Mouse (Mus musculus) adrenal gland, adult 18-20 months (tissue): ENCODE measurements around the gene Kif2c. TPM values are rescaled to one million over a fixed set of nuclear protein-coding genes. Genes with fewer than 3 reads are reported as not detected.

ENCODE experiments used
- DNase-seq, 2 experiments: peaks; one replicate each; pipeline ENCODE4 v3.0.0; 2021 to 2022; ENCODE audit warnings: low spot score in 2 of 2
- total RNA-seq, 2 experiments: library from RNA; stranded (reverse); gene quantifications; 1 replicate in 1 of 2; 2 replicates in 1 of 2; pipeline ENCODE4 v1.2.3; 2021

The Kif2c gene
- total RNA-seq, 2 experiments from 2014 or later, result 0.51 to 0.56 TPM

DNA sequence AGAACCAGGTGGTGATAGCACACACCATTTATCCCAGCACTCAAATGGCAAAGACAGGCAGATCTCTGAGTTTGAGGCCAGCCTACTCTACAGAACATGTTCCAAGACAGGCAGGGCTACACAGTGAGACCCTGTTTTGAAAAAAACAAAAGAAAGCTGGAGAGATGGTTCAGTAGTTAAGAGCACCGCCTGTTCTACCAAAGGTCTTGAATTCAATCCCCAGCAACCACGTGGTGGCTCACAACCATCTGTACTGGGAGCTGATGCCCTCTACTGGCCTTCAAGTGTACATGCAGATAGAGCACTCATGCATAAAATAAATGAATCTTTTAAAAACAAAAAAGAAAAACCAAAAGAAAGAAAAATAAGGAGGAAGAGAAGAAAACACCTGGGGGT lies 43.2 kb downstream of the Kif2c start:
- DNase-seq, result no peak

DNA sequence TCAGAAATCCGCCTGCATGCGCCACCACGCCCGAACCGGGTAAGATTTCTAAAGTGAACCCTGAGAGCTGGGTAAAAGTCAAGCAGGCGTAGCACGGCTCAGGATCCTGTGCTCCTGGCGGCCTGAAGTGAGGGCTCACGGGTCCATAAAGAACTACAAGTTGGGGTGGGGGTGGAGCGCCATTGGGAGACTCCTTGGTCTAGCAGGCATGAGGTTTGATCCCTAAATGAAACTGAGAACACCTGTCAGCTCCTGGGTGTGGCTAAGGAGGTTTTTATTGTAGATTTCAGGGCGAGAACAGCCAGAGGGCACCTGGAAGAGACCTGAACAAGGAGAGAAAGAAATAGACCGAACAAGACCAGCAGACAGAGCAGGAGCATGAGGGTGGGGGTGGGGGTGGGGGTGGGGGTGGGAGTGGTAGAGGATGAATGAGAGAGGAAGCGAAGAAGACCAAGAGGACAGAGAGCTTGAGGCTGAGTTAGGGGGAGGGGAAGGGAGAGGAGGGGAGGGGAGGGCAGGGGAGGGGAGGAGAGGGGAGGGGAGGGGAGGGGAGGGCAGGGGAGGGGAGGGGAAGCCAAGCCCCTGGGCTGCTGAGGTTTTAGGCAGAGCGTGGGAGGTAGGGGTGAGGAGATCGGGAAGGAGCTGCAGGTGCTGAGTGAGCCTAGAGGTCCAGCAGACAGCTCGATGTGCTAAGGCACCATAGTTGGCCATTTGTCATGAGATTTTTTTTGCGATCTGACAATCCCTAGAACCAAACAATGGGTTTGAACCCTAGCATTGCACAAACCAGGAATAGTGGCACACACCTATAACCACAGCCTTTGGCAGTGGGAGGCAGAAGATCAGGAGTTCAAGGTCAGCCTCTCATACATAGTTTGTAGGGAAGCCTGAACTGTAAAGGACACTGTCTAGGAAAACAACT lies 43.9 kb downstream of the Kif2c start:
- DNase-seq, result no peak

DNA sequence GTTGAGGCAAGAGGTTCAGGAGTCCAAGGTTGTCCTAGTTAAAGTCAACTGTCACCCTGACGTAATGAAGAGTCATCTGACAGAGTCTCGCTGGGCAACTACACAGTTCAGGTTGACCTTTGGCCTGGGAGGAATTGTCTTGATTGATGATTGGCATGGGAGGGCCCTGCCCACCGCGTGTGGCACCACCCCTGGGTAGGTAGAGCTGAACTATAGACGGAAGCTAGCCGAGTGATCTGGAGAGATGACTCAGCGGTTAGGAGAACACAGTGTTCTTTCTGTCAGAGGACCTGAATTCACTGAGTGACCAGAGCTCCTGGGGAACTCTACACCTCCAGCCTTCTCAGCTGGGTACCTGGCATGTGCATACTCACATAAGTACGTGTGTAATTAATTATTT lies 46.4 kb downstream of the Kif2c start:
- DNase-seq, result no peak

DNA sequence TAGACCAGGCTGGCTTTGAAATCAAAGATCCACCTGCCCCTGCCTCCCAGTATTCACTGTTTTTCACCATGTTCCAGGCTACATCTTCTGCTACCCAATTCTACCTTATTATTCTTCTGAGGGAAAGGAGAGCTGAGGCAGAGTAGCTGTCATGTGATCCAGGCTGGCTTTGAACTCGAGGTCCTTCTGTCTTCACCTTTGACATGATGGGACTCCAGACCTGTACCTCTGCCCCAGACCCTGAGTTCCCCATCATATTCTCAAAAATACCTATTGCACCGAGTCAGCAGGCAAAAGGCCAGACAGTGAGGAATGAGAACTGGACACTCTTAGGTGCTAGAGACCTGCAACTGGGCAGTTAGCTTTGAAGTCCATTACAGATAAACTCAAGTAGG lies 47.8 kb downstream of the Kif2c start:
- no peak for DNase-seq

DNA sequence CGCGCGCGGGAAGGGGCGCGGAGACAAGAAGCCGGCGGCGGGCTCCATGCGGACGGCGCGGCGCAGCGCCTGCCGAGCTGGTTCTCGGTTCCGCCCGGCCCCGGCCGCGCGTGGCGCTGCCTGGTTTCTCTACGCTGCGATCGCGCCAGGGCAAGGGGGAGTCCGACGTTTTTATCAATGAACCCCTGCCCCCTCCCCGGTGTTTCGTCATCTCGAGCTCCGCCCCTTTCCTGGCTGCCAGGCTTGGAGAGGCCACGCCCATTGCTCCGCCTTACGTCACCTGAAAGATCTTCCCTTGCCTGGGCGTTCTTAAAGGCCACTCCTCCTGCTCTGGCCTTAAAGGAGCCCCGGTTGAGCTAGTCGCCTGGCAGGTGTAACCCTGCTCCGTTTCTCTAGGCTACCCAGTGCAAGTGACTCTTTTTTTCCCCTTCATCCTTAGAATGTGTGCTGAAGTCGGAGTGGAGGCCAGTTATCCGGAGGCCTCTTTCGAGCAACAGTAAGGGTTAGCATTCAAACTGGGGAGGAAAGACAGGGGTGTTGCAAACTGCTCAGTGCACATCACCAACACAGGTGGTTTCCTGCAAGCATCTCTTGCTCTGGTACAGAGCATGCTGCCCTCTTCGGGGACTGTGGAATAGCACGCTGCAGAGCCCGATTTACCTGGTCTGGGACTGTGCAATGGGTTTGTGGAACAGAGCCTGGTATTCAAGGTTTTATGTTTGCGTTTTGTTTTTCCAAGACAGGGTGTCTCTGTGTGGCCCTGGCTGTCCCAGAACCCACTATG lies 48.4 kb downstream of the Kif2c start, which contains the start of gene Plk3:
TSS of gene Plk3 (minus strand) at position 147 of the 784 bp plus-strand sequence.
- DNase-seq, result peak; percentile 98 to 99

DNA sequence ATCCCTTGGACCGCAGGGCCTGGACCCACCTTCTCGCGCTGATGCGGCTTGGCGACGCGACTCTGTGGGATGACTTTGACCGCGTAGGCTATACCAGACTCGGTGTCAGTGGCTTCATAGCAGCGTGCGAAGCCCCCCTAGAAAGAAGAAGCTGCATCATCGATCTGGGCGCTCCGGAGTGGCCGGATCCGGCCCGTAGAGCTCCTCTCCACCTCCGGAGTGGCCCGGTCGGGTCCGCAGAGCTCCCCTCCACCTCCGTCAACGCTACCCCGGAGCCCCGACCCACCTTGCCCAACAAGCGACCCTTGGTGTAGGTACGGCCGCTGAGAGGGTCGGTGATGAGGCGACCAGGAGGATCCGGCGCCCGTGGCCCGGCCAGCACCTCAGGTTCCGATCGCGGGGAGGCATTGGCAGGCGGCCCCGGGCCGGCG lies 49.1 kb downstream of the Kif2c start:
- no peak for DNase-seq

DNA sequence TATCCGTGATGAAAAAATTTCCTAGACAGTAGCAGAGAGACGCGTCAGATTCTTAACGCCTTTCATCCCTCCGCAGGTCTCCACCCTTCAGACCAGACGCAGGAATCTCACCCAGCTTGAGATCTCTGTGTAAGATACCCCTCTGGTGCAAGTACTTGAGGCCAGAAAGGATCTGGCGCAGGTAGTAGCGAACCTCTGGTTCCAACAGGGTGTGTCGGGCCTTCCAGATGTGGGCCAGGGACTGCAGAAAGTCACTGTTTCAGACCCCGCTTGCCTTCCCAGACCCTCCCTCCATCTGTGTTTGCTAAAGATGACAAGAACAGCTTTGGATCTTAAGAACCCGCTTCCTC lies 49.7 kb downstream of the Kif2c start:
- no peak for DNase-seq

DNA sequence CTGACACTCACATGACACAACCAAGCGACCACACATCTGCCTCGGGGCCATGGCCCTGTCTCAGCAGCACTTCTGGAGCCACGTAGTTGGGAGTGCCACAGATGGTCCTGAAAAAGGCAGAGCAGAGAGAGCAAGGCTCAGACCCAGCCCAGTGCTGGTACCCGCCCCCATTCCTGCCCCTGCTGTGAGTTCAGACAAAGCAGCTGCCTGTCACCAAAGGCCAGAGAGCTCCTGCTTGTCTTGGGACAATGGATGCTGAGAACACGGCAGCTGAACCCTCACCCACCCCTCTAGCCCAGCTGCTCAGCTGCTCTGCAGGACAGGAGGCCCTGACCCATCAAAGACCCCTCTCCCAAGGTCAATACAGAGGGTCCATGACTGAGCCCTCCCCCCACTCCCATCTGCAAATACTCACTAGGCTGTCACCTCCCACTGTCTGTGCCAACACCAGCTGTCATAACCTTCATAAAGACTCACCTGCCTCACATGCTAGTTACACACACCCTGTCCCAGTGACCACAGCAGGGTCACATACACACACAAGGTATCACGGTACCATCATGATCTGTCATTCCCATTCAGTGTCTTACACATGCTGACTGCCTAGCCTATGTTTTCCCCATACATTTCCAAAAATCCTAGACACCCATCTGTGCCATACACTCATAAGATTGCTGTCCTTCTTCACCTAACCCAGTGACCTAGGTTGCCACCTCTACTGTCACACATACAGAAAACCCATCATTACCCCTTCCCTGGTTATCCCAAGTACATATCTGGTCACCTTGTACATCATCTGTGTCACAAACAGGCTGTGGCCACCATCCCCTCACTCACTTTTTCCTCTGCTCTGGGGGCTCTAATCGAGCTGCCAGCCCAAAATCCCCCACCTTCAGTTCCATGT lies 50.3 kb downstream of the Kif2c start:
- DNase-seq, result no peak

DNA sequence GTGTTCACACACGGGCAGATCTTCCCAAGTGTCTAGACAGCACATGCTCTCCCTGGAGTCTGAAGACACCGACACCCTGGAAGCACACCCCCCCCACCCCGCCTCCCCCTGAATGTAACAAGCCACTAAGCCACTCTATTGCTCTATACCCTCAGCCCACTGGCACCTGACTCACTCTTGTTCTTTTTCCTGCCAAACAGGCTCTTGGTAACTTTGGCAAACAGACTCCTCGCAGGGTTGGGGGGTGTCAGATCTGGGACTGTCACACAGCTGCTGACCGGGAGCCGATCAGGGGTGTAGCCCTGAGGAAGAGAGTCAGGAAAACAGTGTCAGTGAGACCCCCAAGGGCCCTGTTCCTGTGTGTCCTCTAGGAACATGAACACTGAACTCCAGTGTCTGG lies 51.2 kb downstream of the Kif2c start:
- no peak for DNase-seq

DNA sequence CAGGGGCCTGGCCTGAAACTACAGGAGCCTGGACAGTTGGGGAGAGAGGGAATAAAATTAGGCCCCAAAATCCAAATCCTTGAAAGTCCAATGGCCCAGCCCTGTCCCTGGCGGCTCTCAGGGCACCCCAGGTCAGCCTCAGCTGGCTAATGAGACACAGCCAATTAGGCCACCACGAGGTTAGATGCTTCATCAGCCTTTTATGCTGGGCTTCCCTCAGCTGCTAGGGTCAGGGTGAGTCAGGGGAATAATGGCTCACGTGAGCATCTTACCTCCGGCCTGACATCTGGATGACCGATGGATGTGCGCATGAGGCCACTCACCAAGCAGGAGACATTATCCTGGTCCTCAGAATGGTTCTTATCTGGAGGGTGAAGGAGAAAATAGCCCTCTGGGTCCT lies 51.6 kb downstream of the Kif2c start:
- no peak for DNase-seq

DNA sequence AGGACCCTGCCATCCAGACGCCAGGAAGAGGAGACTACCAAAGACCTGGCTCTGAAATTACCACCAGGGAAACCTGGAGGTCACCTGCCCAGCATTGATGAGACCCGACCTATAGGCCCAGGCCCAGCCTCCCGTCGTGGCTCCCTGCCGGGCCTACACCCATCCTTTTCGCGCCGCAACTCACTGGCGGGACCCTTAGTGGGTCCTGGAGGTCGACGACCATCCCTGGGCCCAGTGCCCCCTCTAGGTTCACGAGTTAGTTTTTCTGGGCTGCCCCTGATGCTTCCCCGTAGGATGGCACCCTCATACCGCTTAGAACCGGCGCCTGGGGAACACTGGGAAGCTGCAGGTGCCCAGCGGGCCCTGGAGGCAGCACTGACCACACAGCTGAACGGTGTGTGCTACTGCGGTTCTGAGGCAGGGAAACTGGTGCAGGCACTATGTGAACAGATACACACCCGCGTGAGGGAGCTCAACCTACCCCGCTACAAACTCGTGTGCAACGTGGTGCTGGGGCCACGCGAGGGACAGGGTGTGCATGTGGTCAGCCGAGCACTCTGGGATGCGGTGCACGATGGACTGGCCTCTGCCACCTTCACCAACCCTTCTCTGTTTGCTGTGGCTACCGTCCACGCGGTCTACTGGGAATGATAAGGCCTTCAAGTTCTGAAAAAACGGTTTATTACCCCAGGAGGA lies 54.3 kb downstream of the Kif2c start:
- no peak for DNase-seq

DNA sequence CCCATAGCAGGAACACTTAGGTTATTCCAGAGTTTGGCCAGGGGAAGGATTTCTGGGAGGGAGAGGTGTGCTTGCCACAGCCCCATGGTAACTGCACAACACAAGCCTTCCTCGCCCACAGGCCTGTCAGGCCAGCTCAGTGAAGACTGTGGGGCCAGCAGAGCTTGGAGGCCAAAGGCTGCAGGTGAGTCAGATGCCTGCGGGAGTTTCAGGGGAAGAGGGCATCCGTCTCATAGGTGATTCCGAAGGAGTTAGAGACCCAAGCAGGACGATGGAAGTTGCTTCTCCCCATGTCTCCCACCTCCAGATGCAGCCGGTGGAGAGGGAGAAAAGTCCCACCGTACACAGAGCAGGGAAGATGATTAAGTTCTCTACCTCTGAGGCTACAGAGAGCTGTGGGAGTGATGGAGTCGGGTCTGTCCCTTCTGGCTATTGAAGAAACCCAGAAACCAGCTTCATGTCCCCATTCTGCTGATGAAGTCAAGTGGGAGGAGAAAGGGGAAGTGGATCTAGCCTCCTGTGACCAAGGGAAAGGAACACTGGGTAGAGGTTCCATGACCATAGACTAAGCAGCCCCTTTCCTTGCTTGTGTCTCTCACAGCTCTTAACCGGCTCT lies 55.7 kb downstream of the Kif2c start, which contains the start of gene Tctex1d4:
TSS of gene Tctex1d4 (plus strand) at position 120 of the 616 bp plus-strand sequence.
- no peak for DNase-seq

DNA sequence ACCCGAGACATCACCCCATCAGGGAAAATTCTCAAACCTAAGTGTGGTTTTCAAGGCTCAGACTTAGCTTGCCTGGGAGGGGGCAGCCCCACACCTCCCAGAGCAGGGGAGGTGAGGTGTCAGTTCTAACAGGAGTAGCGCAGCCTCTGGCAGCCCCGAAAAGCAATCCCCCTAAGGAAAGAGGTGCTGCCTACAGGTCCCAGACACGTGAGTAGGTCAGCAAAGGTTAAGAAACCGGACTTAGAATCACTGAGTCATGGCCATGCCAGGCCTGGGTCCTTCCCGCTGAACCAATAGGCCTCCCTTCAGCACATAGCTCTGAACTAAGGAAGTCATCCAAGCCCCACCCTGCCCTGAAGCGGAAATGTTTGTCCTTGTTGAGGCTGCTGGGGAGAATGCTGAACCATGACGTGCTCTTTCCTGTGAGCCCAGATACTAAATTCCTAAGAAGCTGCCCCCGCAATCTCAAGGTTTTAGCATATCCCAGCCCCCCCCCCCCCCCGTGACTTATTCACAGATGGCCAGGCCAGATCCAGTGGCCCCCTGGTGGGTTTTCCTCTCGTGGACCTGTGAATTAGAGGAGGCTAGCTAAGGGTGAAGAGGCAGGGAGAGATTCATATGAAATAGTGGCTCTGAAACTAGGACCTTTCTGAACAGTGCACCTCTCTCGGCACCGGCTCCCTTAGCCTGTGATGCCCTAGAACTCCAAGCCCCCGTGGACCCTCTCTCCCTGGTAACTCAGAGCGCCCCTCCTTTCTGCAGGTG lies 56.3 kb downstream of the Kif2c start:
- DNase-seq, result peak; percentile 45 to 56

DNA sequence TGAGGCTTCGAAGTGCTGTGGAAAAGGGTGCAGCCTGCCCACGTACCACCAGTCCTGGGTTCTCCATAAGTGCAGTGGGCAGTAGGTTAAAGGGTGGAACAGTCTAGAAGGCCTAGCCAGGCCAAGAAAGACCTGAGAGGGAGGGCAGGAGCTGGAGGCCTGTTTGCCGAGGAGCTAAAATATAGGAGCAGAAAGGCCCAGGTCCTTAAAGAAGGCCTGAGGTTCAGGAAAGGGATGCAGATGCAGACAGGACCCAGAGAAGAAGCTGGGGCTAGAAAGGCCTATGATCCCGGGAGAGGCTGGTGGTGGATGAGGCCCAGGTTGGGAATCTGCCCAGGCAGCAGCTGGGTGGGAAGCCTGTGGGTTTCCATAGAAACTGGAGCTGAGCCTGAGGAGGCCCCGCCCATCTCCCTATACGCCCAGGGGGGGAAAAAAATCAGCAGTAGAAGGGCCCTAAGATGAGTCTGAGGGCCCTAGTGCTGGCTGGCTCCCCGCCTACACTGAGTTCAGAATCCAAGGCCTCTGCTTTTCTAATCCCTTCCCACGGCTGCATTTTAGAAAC lies 57.0 kb downstream of the Kif2c start, which contains the start of gene Btbd19:
TSS of gene Btbd19 (minus strand) at position 378 of the 562 bp plus-strand sequence.
- peak; percentile 32 to 45 for DNase-seq

DNA sequence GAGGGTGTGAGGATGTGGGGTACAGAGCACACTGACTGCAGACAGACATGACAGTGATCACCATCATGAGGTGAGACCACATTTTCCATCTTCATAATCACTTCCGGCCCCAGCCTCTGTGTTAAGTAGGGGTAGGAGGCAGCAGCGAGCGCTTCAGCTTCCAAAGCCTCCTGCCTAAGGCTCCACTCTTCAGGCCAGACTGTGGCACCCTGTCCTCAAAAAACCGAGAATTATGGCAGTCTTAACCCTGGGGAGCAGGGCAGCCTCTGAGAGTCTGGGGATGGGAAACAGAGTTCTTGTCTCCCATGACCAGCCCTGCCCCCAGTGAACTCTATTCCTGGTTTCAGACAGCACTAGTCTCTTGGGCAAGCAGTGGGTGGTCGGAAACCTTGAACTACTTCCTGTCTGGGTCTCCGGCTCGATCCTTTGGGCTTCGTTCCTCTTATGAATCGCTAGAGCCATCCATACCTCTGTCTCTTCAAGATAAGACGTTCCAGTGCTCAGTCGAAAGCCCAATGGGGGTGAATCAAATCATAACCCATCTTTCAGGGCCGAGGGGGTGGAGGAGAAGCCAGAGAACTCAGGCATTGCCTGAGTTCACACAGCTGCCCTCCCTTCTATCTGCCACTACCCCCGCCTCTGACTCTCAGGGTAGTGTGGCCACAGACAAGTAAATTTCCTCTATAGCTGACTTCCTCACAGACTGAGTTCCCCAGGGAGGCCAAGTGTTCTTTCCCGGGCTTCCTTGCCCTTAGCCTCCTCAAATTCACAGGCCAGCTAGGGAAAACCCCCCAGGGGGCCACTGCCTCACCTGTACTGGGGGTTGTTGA lies 57.7 kb downstream of the Kif2c start:
- DNase-seq, result no peak

DNA sequence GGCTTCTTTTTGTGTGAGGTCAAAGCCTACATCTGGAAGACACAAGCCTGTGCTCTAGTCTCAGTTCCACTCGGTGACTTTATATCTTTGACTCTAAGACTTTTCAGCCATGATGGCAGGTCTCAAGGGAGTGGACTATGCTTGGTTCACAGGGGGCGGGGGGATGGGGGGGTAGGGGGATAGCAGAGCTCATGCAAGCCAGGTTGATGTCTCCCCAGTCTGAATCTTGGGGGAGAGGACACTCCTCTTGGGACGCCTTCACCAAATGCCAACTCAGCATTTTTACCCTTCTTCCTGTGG lies 58.3 kb downstream of the Kif2c start:
- no peak for DNase-seq

DNA sequence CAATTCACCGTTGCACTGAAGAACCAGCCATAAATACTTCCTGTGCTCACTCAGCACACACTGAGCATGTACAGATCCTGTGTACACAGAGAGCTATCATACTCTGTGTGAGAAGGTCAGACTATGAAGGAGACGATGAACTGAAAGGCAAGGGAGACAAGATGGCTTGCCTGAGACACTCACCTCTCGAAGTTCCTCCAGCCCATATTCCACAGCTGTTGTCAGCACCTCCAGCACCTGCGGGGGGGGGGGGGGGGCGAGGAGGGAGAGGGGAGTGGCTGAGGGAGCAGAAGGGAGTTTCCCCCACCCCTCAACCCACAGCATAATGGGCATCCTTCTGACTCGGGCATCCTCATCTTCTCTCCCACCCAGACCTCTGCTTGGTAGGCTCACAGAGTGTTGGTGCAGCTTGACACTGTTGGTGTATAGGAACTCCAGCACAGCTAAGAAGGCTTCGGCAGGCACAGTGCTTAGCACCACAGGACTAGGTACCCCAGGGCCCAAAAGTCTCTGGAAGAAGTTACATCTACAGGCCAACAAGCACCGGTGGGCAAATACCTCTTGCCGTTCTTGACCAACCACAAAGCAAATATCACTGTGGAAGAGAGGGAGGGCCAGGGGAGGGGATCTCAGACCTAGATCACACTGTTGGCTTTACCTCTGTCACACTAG lies 58.8 kb downstream of the Kif2c start:
- DNase-seq, result no peak

DNA sequence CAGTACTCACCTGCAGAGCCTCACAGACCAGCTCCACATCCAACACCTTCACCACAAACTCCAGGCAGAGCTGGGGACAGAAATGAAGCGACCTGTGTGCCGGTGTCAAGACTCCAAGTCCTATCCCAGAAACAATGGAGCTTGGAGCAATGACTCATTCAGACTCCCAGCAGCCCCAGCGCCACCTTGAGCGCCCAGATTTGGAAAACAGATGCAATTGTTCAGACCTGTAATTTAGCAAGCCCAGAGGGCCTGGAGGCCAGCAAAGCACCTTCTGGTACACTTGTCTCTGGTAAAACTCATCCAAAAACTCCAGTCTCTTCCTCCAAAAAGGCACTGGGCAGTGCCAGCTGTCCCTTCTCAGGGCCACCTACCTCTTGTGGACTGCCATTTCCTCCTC lies 60.2 kb downstream of the Kif2c start:
- no peak for DNase-seq
